Mouse (Mus musculus) cortical plate, adult 2 months (tissue): Measurements from ENCODE around the gene Ippk.

Experiments used
- CTCF ChIP-seq: fragments of 200-500 bp; IDR thresholded peaks from 2 replicates; pipeline ENCODE4 v1.5.1; 2011; ENCODE audit warnings: mild to moderate bottlenecking, control low read depth, low read length; ENCODE audit not compliant: insufficient read depth; ENCODE audit errors: extremely low read depth
- POLR2A ChIP-seq: fragments of 200-500 bp; IDR thresholded peaks from 2 replicates; pipeline ENCODE4 v1.6.1; 2011; ENCODE audit warnings: mild to moderate bottlenecking, low read length, control low read depth; ENCODE audit not compliant: insufficient read depth; ENCODE audit errors: extremely low read depth

GRCm38 (mm10) chr13:49467585-49467984, 46.5 kb downstream of the Ippk start:
- TF ChIP-seq POLR2A (no peak), CTCF (no peak)
